In genomic region chr4:138653056-138653455, GRCm38 (mm10) we compare ENCODE assay signal across 16 mouse cellular contexts. TPM values are rescaled to one million over a fixed set of nuclear protein-coding genes. Genes with fewer than 3 reads are reported as not detected.
DNase-seq lines count a peak whose midpoint lies in the region; ATAC-seq and TF ChIP-seq lines count a peak whose summit lies in the region.
"Had no signal": no experiment of that assay in that cellular context is flagged by ENCODE, and none has a peak within 500 bp of the region (broad histone marks: within the 10 kb centered on the region; RNA-seq: fewer than 3 reads in every experiment).

No protein-coding gene starts in this region.

- peak; percentile 84 for DNase-seq in forebrain, postnatal 0 days
- DNase-seq in forebrain, embryonic 11.5 days (ENCODE audit: low spot score): no peak
- peak; percentile 58 for DNase-seq in adrenal gland, postnatal 14 days
- DNase-seq in neural tube, embryonic 10.5 days (ENCODE audit: extremely low spot score, low spot score): peak; percentile 18
- DNase-seq in stomach, postnatal 0 days (ENCODE audit: low spot score): no peak
- no peak for DNase-seq in thymus, postnatal 4 days
- DNase-seq: cerebellum, adult 11-12 months; gastrocnemius, postnatal 36 days; heart, postnatal 14 days; kidney, postnatal 36 days; thymus, adult 18-20 months had no signal

- H3K4me3 ChIP-seq in forebrain, postnatal 0 days (ENCODE audit: low read depth, low read length): no peak overlapping the region
- H3K4me3 ChIP-seq in forebrain, embryonic 11.5 days (ENCODE audit: low read depth, low read length): no peak overlapping the region
- H3K4me3 ChIP-seq in hindbrain, embryonic 12.5 days: no peak overlapping the region
- no peak overlapping the region for H3K4me3 ChIP-seq in stomach, postnatal 0 days (ENCODE audit: low read depth, low read length)
- no peak overlapping the region for H3K4me3 ChIP-seq in intestine, postnatal 0 days (ENCODE audit: low read depth, low read length)
- H3K4me3 ChIP-seq: liver, embryonic 12.5 days; midbrain, embryonic 12.5 days had no signal

- 12% methylated on average over 6 of the region's 6 CpGs for WGBS in forebrain, postnatal 0 days
- 54% methylated on average over 6 of the region's 6 CpGs for WGBS in forebrain, embryonic 11.5 days
- 24% methylated on average over 6 of the region's 6 CpGs for whole genome bisulfite sequencing in hindbrain, embryonic 12.5 days
- WGBS in stomach, postnatal 0 days: 46% methylated on average over 6 of the region's 6 CpGs
- WGBS in intestine, postnatal 0 days: 53% methylated on average over 6 of the region's 6 CpGs

- H3K9me3 ChIP-seq in forebrain, postnatal 0 days (ENCODE audit: low read length): no peaks in the 10 kb centered on the region
- H3K9me3 ChIP-seq in forebrain, embryonic 11.5 days (ENCODE audit: control insufficient read depth, low read length): no peaks in the 10 kb centered on the region
- no peaks in the 10 kb centered on the region for H3K9me3 ChIP-seq in hindbrain, embryonic 12.5 days (replicated peaks)
- H3K9me3 ChIP-seq in stomach, postnatal 0 days (ENCODE audit: control insufficient read depth, low read length): no peaks in the 10 kb centered on the region
- no peaks in the 10 kb centered on the region for H3K9me3 ChIP-seq in intestine, postnatal 0 days (ENCODE audit: control insufficient read depth)
- H3K9me3 ChIP-seq: liver, embryonic 12.5 days; midbrain, embryonic 12.5 days had no signal

- TF ChIP-seq EP300 in stomach, postnatal 0 days (optimal IDR thresholded peaks at IDR 0.05): no peak

- peak; percentile 90 for ATAC-seq in forebrain, postnatal 0 days
- no peak for ATAC-seq in forebrain, embryonic 11.5 days (replicated peaks; ENCODE audit: low FRiP score)
- no peak; the same call in 1 of the 2 replicates for ATAC-seq in hindbrain, embryonic 12.5 days (ENCODE audit: low FRiP score)
- no peak for ATAC-seq in stomach, postnatal 0 days (ENCODE audit: low FRiP score, low TSS enrichment)
- no peak for ATAC-seq in intestine, postnatal 0 days
- ATAC-seq: CD4-positive, CD25-positive, alpha-beta regulatory T cell, adult 4 months; liver, embryonic 12.5 days had no signal

- no peaks in the 10 kb centered on the region for H3K27me3 ChIP-seq in forebrain, postnatal 0 days (ENCODE audit: insufficient read depth, low read length)
- H3K27me3 ChIP-seq in forebrain, embryonic 11.5 days (ENCODE audit: control insufficient read depth, insufficient read depth, low read length): no peaks in the 10 kb centered on the region
- H3K27me3 ChIP-seq in hindbrain, embryonic 12.5 days: no peaks in the 10 kb centered on the region; the same call in 1 of the 2 replicates
- H3K27me3 ChIP-seq in stomach, postnatal 0 days (ENCODE audit: control insufficient read depth, insufficient read depth, low read length): no peaks in the 10 kb centered on the region
- H3K27me3 ChIP-seq in intestine, postnatal 0 days (replicated peaks; ENCODE audit: control insufficient read depth, insufficient read depth, low read length): no peaks in the 10 kb centered on the region
- H3K27me3 ChIP-seq: liver, embryonic 12.5 days; midbrain, embryonic 12.5 days had no signal

- TF ChIP-seq CTCF in forebrain, postnatal 0 days (IDR thresholded peaks at IDR 0.05; ENCODE audit: low read depth): no peak
- no peak for TF ChIP-seq CTCF in stomach, postnatal 0 days (IDR thresholded peaks at IDR 0.05; ENCODE audit: low read depth)
- no peak for TF ChIP-seq CTCF in intestine, postnatal 0 days (IDR thresholded peaks at IDR 0.05; ENCODE audit: low read depth)

- 0 out of 2 replicates have a peak overlapping the region, but pooled peaks have one; percentile 55 for H3K27ac ChIP-seq in forebrain, postnatal 0 days (ENCODE audit: low read depth, low read length)
- no peak overlapping the region for H3K27ac ChIP-seq in forebrain, embryonic 11.5 days (ENCODE audit: low read depth, low read length)
- H3K27ac ChIP-seq in hindbrain, embryonic 12.5 days: peak overlapping the region; percentile 60
- H3K27ac ChIP-seq in stomach, postnatal 0 days (replicated peaks): no peak overlapping the region
- H3K27ac ChIP-seq in intestine, postnatal 0 days (ENCODE audit: low read depth, low read length): no peak overlapping the region
- H3K27ac ChIP-seq: liver, embryonic 12.5 days; midbrain, embryonic 12.5 days had no signal

- H3K9ac ChIP-seq in forebrain, postnatal 0 days: no peak overlapping the region
- no peak overlapping the region for H3K9ac ChIP-seq in forebrain, embryonic 11.5 days (ENCODE audit: low read length)
- H3K9ac ChIP-seq in hindbrain, embryonic 12.5 days: no peak overlapping the region
- no peak overlapping the region for H3K9ac ChIP-seq in stomach, postnatal 0 days (ENCODE audit: low read length)
- H3K9ac ChIP-seq in intestine, postnatal 0 days (ENCODE audit: low read depth, low read length): no peak overlapping the region
- H3K9ac ChIP-seq: liver, embryonic 12.5 days; midbrain, embryonic 12.5 days had no signal

- H3K4me2 ChIP-seq in forebrain, postnatal 0 days (ENCODE audit: low read depth): no peak overlapping the region
- no peak overlapping the region for H3K4me2 ChIP-seq in forebrain, embryonic 11.5 days (ENCODE audit: low read depth, low read length, severe bottlenecking)
- no peak overlapping the region for H3K4me2 ChIP-seq in hindbrain, embryonic 12.5 days (replicated peaks)
- no peak overlapping the region for H3K4me2 ChIP-seq in stomach, postnatal 0 days (replicated peaks; ENCODE audit: low read depth)
- H3K4me2 ChIP-seq in intestine, postnatal 0 days (replicated peaks; ENCODE audit: low read depth): no peak overlapping the region
- H3K4me2 ChIP-seq: liver, embryonic 12.5 days; midbrain, embryonic 12.5 days had no signal

- no peaks in the 10 kb centered on the region for H3K36me3 ChIP-seq in forebrain, postnatal 0 days (ENCODE audit: insufficient read depth)
- H3K36me3 ChIP-seq in forebrain, embryonic 11.5 days (ENCODE audit: control insufficient read depth, insufficient read depth, low read length): no peaks in the 10 kb centered on the region
- no peaks in the 10 kb centered on the region for H3K36me3 ChIP-seq in hindbrain, embryonic 12.5 days
- no peaks in the 10 kb centered on the region for H3K36me3 ChIP-seq in stomach, postnatal 0 days (ENCODE audit: control insufficient read depth, insufficient read depth, low read length)
- H3K36me3 ChIP-seq in intestine, postnatal 0 days (ENCODE audit: control insufficient read depth, insufficient read depth): no peaks in the 10 kb centered on the region
- H3K36me3 ChIP-seq: liver, embryonic 12.5 days; midbrain, embryonic 12.5 days had no signal

- H3K4me1 ChIP-seq in forebrain, postnatal 0 days (ENCODE audit: insufficient read depth): no peaks in the 10 kb centered on the region
- H3K4me1 ChIP-seq in forebrain, embryonic 11.5 days (replicated peaks; ENCODE audit: control insufficient read depth, insufficient read depth, low read length): no peaks in the 10 kb centered on the region
- H3K4me1 ChIP-seq in hindbrain, embryonic 12.5 days: peaks cover 13% of the 10 kb centered on the region
- H3K4me1 ChIP-seq in stomach, postnatal 0 days (replicated peaks; ENCODE audit: control insufficient read depth, insufficient read depth): no peaks in the 10 kb centered on the region
- no peaks in the 10 kb centered on the region for H3K4me1 ChIP-seq in intestine, postnatal 0 days (replicated peaks; ENCODE audit: control insufficient read depth, insufficient read depth, low read length)
- H3K4me1 ChIP-seq: liver, embryonic 12.5 days had no signal

RNA-seq across cellular contexts. Expression of gene Vwa5b1, which starts 17.4 kb away (rescaled TPM):
- 4.0 and 9.2 TPM in 2 replicates for total RNA-seq in forebrain, postnatal 0 days (2014; rRNA removed)
- 0.65 and 1.5 TPM in 2 replicates for polyA plus RNA-seq in forebrain, postnatal 0 days (2015; fragmentation: Nextera tagmentation; extraction: Ambion mirVana)
- polyA plus RNA-seq in forebrain, embryonic 11.5 days (2014; fragmentation: Nextera tagmentation; extraction: Ambion mirVana): 0.08 and 0.13 TPM in 2 replicates
- not detected in 2 replicates for total RNA-seq in adrenal gland, postnatal 14 days (2021)
- polyA plus RNA-seq in hindbrain, embryonic 12.5 days (2016; fragmentation: Nextera tagmentation; extraction: Ambion mirVana): 0.87 and 1.0 TPM in 2 replicates
- 0.10 and 0.16 TPM in 2 replicates for polyA plus RNA-seq in stomach, postnatal 0 days (2015; fragmentation: Nextera tagmentation; extraction: Ambion mirVana)
- 0.16 and 0.17 TPM in 2 replicates for polyA plus RNA-seq in intestine, postnatal 0 days (2015; fragmentation: Nextera tagmentation; extraction: Ambion mirVana)
- total RNA-seq: gastrocnemius, postnatal 36 days; heart, postnatal 14 days had no signal
- polyA plus RNA-seq: CD4-positive, CD25-positive, alpha-beta regulatory T cell, adult 4 months; liver, embryonic 12.5 days had no signal

Comparison
In these comparisons a context has a peak if more than half of its experiments do, and no peak if none do; other contexts are left out.
1. DNase-seq: peak in forebrain, postnatal 0 days (single experiment), adrenal gland, postnatal 14 days (single experiment) and neural tube, embryonic 10.5 days (single experiment); none in forebrain, embryonic 11.5 days (single experiment), stomach, postnatal 0 days (single experiment) and thymus, postnatal 4 days (single experiment).
2. H3K27ac ChIP-seq: peak in forebrain, postnatal 0 days (single experiment) and hindbrain, embryonic 12.5 days (single experiment); none in forebrain, embryonic 11.5 days (single experiment), stomach, postnatal 0 days (single experiment) and intestine, postnatal 0 days (single experiment).